Mouse (Mus musculus) C2C12 (cell line): Measurements from ENCODE around the gene Hebp1.

ENCODE experiments used
- CEBPB ChIP-seq: IDR thresholded peaks from one replicate; pipeline ENCODE4 v1.6.1; 2011; ENCODE audit warnings: low read depth, mild to moderate bottlenecking, control low read depth, moderate library complexity
- CTCF ChIP-seq: IDR thresholded peaks from one replicate; pipeline ENCODE4 v1.5.1; 2011; ENCODE audit not compliant: control insufficient read depth, insufficient read depth, insufficient read length
- FOSL1 ChIP-seq: IDR thresholded peaks from one replicate; pipeline ENCODE4 v1.8.0; 2011; ENCODE audit warnings: mild to moderate bottlenecking, low read length; ENCODE audit not compliant: poor library complexity, insufficient read depth, severe bottlenecking
- MAX ChIP-seq: IDR thresholded peaks from one replicate; pipeline ENCODE4 v1.6.1; 2011; ENCODE audit warnings: mild to moderate bottlenecking, control low read depth
- MYOD1 ChIP-seq: IDR thresholded peaks from one replicate; pipeline ENCODE4 v1.6.1; 2011; ENCODE audit warnings: low read depth; ENCODE audit not compliant: control insufficient read depth, insufficient read length
- USF1 ChIP-seq: IDR thresholded peaks from one replicate; pipeline ENCODE4 v1.6.1; 2011; ENCODE audit warnings: low read depth, mild to moderate bottlenecking, control low read depth, moderate library complexity

DNA sequence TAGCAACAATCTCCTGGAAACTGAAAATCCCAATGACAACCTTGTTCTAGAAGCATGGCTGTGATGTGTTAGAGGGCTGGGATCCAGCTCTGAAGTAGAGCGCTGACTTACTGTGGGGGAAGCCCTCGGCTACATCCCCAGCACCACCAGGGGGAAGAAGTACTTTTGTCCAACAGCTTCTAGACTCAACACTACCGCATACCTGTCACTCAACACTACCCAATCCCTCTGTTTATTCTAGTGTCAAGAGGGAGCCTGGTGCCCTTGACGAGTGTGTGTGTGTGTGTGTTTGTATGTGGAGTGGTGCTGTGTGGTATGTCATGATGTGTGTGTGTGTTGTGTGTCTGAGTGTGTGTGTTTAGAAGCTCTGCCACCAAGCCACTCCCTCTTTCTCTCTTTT, 40.3 kb downstream of the Hebp1 start:
- TF ChIP-seq USF1 (no peak), CTCF (no peak), MAX (no peak), MYOD1 (no peak), FOSL1 (no peak), CEBPB (no peak)
